Mouse (Mus musculus): ENCODE data around the gene Glra2. TPM values are rescaled to one million over a fixed set of nuclear protein-coding genes. Genes with fewer than 3 reads are reported as not detected.
"Not testable (repeated sequence)": the region's sequence is repeated elsewhere in the genome, so short reads cannot be mapped to it uniquely, and the experiment has no call there.

Gene Glra2
- not detected in 2 replicates for polyA plus RNA-seq (2012; rRNA removed)

DNA sequence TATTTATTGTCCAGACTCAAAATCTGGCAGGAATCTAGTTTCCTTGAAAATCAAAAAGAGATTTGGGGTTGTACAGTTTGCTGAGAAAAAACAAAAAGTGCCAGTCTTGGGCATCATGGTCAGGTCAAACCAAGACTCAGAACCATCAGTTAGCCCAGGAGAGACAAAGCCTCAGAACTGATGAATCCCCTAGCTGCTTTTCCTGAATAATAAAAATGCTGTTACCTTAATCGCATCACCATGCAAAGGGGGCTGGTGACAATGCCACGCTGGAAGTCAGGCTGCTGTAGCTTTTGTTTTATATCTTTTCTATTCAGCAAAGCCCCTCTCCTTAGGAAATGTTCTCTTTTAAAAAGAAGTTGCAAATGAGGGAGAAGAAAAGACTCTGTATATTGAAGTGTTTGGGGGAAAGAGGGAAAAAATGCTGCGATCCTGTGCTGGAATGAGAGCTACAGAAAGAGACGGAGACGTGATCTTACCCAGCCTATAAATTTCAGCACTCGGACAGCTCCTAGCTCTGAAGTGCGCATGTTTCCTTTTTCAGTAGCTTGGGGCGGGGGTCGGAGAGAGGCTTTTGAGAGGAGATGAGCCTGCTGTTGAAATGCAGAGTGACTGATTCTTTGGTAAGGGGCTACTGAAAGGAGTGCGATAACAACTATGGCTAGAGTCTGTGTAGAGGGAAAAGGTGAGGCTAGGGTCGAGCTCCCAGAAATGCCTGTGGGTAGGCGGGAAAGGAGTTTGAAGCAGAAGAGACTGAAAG lies at the start of gene Glra2:
TSS of gene Glra2 (minus strand) at position 455 of the 760 bp plus-strand sequence.
- no peak within 1 kb of the TSS for H3K27ac ChIP-seq (ENCODE audit: insufficient read depth, low read depth, low read length)
- H3K4me1 ChIP-seq (ENCODE audit: control insufficient read depth, insufficient read depth, insufficient read length, low read length) = no peaks in the 10 kb centered on the region
- no peaks in the 10 kb centered on the region for H3K36me3 ChIP-seq (ENCODE audit: control insufficient read depth, insufficient read depth, low read length)
- TF ChIP-seq CTCF (IDR thresholded peaks at IDR 0.05; ENCODE audit: extremely low read depth, insufficient read length, insufficient replicate concordance, low read depth, low read length) (no peak), POLR2A (IDR thresholded peaks at IDR 0.05; ENCODE audit: low read depth, low read length) (no peak)
- H3K27me3 ChIP-seq (ENCODE audit: control insufficient read depth, insufficient read depth, low read length) = no peaks in the 10 kb centered on the region
- H3K4me3 ChIP-seq (ENCODE audit: low read depth, low read length) = no peak within 1 kb of the TSS
- WGBS = 15% methylated on average over 12 of the region's 12 CpGs

DNA sequence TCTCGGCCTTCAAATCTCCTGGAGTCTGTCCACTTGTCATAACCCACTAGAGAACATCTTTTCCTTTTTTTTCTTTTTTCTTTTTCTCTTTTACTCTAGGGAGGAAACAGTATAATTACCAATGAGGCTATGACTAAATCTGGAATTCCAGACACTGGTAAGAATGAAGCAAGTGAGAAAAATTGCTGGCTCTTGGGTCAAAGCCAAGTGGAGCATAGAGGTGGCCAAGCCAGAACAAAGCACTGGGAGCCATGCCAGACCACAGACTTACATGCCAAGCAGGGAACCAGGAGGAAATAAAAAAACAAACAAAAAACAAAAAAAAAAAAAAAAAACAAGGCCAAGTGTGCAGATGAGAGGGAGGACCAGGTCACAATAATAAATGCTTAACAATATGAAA lies 35.6 kb upstream of the Glra2 start:
- TF ChIP-seq CTCF (IDR thresholded peaks at IDR 0.05; ENCODE audit: extremely low read depth, insufficient read length, insufficient replicate concordance, low read depth, low read length) (no peak), POLR2A (IDR thresholded peaks at IDR 0.05; ENCODE audit: low read depth, low read length) (no peak)
- Histone ChIP-seq H3K27ac (ENCODE audit: insufficient read depth, low read depth, low read length) (no peak overlapping the region), H3K4me3 (ENCODE audit: low read depth, low read length) (no peak overlapping the region), H3K27me3 (ENCODE audit: control insufficient read depth, insufficient read depth, low read length) (no peaks in the 10 kb centered on the region), H3K36me3 (ENCODE audit: control insufficient read depth, insufficient read depth, low read length) (no peaks in the 10 kb centered on the region), H3K4me1 (ENCODE audit: control insufficient read depth, insufficient read depth, insufficient read length, low read length) (no peaks in the 10 kb centered on the region)
- 65% methylated on average over 1 of the region's 1 CpGs for WGBS

DNA sequence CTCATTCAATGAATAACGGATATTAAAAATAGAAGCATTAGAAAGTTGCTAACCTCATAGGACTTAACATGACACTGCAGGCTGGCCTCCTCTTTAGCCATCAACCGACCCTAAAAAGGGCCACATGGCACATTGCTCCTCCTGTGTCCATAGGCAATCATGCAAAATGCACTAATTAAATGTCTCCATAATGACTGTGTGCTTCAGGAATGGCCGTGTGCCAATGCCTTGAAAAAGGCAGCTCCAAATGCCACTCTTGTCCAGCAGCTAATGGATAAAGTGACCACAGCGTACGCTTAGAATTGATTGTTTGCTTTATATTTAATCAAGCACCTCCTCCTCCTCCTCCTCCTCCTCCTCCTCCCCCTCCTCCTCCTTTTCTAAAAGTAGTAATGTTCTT lies 17.4 kb upstream of the Glra2 start:
- no peaks in the 10 kb centered on the region for H3K27me3 ChIP-seq (ENCODE audit: control insufficient read depth, insufficient read depth, low read length)
- TF ChIP-seq CTCF (IDR thresholded peaks at IDR 0.05; ENCODE audit: extremely low read depth, insufficient read length, insufficient replicate concordance, low read depth, low read length) (no peak), POLR2A (IDR thresholded peaks at IDR 0.05; ENCODE audit: low read depth, low read length) (no peak)
- no peak overlapping the region for H3K27ac ChIP-seq (ENCODE audit: insufficient read depth, low read depth, low read length)
- no peaks in the 10 kb centered on the region for H3K4me1 ChIP-seq (ENCODE audit: control insufficient read depth, insufficient read depth, insufficient read length, low read length)
- WGBS = 83% methylated on average over 5 of the region's 5 CpGs
- no peak overlapping the region for H3K4me3 ChIP-seq (ENCODE audit: low read depth, low read length)
- no peaks in the 10 kb centered on the region for H3K36me3 ChIP-seq (ENCODE audit: control insufficient read depth, insufficient read depth, low read length)

DNA sequence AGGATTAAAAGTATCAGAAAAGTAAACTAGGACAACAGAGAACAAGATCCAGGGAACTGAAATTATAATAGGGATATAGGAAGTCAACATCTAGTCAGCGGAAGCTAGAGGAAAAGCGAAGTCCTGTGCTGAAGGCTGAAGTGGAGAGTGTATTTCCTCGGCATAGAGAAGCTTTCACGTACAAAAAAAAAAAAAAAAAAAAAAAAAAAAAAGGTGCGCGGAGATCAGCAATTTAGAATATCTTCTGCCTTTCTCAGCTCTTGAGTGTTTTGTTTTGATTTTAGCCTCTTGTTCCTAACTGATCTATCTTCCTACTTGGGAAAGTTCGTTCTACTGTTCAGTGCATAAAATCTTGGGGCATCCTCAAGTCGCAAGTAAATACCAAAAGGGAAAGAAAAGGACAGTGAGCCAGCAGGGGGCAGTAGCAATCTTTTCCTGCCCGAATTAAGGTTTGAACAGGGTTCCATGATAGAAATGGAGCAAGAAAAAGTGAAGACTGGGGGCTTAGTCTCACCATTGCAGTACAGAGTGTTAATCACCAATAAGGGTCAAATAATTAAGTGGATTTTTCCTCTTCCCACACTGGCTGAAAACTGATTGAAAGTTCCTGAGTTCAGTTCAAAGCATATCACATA lies 623 bp upstream of the Glra2 start:
- no peaks in the 10 kb centered on the region for H3K4me1 ChIP-seq (ENCODE audit: control insufficient read depth, insufficient read depth, insufficient read length, low read length)
- 16% methylated on average over 9 of the region's 9 CpGs for WGBS
- H3K27ac ChIP-seq (ENCODE audit: insufficient read depth, low read depth, low read length) = no peak overlapping the region
- no peaks in the 10 kb centered on the region for H3K27me3 ChIP-seq (ENCODE audit: control insufficient read depth, insufficient read depth, low read length)
- H3K4me3 ChIP-seq (ENCODE audit: low read depth, low read length) = no peak overlapping the region
- TF ChIP-seq POLR2A (IDR thresholded peaks at IDR 0.05; ENCODE audit: low read depth, low read length) = no peak
- TF ChIP-seq CTCF (IDR thresholded peaks at IDR 0.05; ENCODE audit: extremely low read depth, insufficient read length, insufficient replicate concordance, low read depth, low read length) = no peak
- no peaks in the 10 kb centered on the region for H3K36me3 ChIP-seq (ENCODE audit: control insufficient read depth, insufficient read depth, low read length)

DNA sequence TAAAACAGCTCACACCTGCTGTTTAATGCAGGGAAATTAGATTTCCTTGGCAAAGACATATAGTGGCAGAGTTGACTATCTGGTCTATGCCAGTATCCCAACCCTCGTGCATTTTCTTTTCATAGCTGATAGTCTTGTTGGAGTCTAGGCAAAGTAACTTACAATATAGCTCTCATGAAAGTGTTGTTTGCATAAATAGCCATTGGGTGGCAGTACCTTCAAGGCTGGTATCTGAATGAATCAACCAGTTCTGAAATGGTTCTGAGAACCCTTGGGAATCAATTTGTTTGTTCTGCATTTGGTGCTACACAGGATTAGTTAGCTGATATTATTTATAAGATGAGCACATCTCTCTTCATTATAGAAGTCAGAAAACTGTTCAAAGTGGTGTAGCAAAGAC lies 133.6 kb downstream of the Glra2 start:
- TF ChIP-seq POLR2A (IDR thresholded peaks at IDR 0.05; ENCODE audit: low read depth, low read length) = no peak
- TF ChIP-seq CTCF (IDR thresholded peaks at IDR 0.05; ENCODE audit: extremely low read depth, insufficient read length, insufficient replicate concordance, low read depth, low read length) = no peak
- no peak overlapping the region for H3K27ac ChIP-seq (ENCODE audit: insufficient read depth, low read depth, low read length)
- H3K36me3 ChIP-seq (ENCODE audit: control insufficient read depth, insufficient read depth, low read length) = no peaks in the 10 kb centered on the region
- no peaks in the 10 kb centered on the region for H3K27me3 ChIP-seq (ENCODE audit: control insufficient read depth, insufficient read depth, low read length)
- H3K4me3 ChIP-seq (ENCODE audit: low read depth, low read length) = no peak overlapping the region
- 53% methylated on average over 1 of the region's 1 CpGs for WGBS
- H3K4me1 ChIP-seq (ENCODE audit: control insufficient read depth, insufficient read depth, insufficient read length, low read length) = no peaks in the 10 kb centered on the region

DNA sequence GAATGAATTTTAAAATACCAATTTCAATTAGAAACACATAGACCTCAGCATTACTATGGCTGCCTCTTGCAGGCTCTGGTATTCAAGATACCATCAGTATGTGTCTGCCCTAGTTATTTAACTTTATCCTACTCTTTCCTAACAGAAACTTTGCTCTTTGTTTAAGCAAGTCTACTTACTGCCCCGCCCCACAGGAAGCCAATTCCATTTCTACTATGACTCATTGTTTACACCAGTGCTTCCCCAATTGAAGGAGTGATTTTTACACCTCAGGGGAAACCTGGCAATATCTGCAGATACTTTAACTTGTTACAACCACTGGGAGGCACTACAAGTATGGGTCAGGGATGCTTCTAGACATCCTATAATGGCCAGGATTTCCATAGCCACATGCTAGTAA lies 136.0 kb downstream of the Glra2 start:
- no peaks in the 10 kb centered on the region for H3K27me3 ChIP-seq (ENCODE audit: control insufficient read depth, insufficient read depth, low read length)
- H3K4me3 ChIP-seq (ENCODE audit: low read depth, low read length) = no peak overlapping the region
- no peaks in the 10 kb centered on the region for H3K4me1 ChIP-seq (ENCODE audit: control insufficient read depth, insufficient read depth, insufficient read length, low read length)
- no peak for TF ChIP-seq CTCF (IDR thresholded peaks at IDR 0.05; ENCODE audit: extremely low read depth, insufficient read length, insufficient replicate concordance, low read depth, low read length)
- no peak for TF ChIP-seq POLR2A (IDR thresholded peaks at IDR 0.05; ENCODE audit: low read depth, low read length)
- H3K27ac ChIP-seq (ENCODE audit: insufficient read depth, low read depth, low read length) = no peak overlapping the region
- no peaks in the 10 kb centered on the region for H3K36me3 ChIP-seq (ENCODE audit: control insufficient read depth, insufficient read depth, low read length)
- WGBS = 30% methylated on average over 1 of the region's 1 CpGs

DNA sequence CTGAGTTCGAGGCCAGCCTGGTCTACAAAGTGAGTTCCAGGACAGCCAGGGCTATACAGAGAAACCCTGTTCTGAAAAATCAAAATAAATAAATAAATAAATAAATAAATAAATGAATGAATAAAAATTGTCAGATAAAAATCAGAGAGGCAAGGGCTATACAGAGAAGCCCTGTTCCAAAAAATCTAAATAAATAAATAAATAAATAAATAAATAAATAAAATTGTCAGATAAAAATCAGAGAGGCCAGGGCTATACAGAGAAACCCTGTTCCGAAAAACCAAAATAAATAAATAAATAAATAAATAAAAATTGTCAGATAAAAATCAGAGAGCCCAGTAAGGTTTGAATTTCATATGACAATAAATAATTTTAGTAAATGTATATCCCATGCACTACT lies 144.2 kb downstream of the Glra2 start:
- H3K36me3 ChIP-seq (ENCODE audit: control insufficient read depth, insufficient read depth, low read length); H3K4me3 ChIP-seq (ENCODE audit: low read depth, low read length); H3K4me1 ChIP-seq (ENCODE audit: control insufficient read depth, insufficient read depth, insufficient read length, low read length); H3K27me3 ChIP-seq (ENCODE audit: control insufficient read depth, insufficient read depth, low read length); H3K27ac ChIP-seq (ENCODE audit: insufficient read depth, low read depth, low read length): not testable (repeated sequence)
- 92% methylated on average over 2 of the region's 2 CpGs for WGBS
